Mouse (Mus musculus) E14TG2a.4 (cell line): ENCODE measurements around the gene Wipf3.

Source experiments
- CTCF ChIP-seq: conservative IDR thresholded peaks from 2 replicates; pipeline ENCODE4 v1.5.1; 2014; ENCODE audit warnings: low read length
- NANOG ChIP-seq: IDR thresholded peaks from 2 replicates; pipeline ENCODE4 v1.6.1; 2014; ENCODE audit warnings: borderline replicate concordance, low read length, mixed read lengths
- POU5F1 ChIP-seq: IDR thresholded peaks from 2 replicates; pipeline ENCODE4 v1.6.1; 2014; ENCODE audit warnings: low read length, borderline replicate concordance

GRCm38 (mm10) chr6:54382636-54383035 is 46.8 kb upstream of the Wipf3 start:
- TF ChIP-seq CTCF (no peak), NANOG (no peak), POU5F1 (no peak)
